Mouse (Mus musculus): ENCODE results near the gene Msi1.

DNA sequence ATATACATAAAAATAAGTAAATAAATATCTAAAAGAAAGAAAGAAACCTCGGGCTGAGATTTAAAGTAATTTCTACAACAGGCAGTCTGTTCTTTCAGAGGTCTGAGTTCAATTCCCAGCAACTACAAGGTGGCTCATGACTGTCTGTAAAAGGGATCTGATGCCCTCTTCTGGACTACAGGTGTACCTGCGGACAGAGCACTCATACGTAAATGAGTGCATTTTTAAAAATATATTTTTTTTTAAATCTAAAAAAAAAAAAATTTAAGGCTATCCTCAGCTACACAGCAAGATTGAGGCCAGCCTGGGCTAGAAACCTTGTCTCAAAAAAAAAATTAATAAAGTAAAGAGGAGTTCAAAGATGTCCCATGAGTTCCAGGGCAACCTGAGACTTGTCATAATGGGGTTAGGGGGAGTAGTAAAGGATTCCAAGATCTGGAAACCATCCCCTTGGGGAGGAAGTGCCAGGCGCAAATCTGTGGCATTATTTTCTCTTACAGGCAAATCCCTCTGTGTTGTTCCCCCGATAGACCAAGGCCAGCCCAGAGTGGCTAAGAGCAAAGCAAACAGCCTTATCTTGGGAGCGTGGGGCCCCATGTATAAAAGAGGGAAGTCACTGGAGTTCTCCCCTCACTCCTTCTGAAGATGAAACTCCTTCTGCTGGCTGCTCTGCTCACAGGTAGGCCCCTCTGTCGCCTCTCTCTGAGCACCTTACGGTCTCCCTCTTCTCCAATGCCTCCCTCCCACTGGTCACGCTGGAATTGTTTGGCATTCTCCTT, 36.4 kb downstream of the Msi1 start, which contains the start of gene Pla2g1b:
- TF ChIP-seq ZNF384 (IDR thresholded peaks at IDR 0.05; ENCODE audit: low read depth, low read length) (peak; percentile 51; the same call in 1 of the 2 replicates), HCFC1 (IDR thresholded peaks at IDR 0.05; ENCODE audit: low read depth, low read length) (0 out of 2 replicates have a peak, but pooled peaks have one; percentile 12), CTCF (IDR thresholded peaks at IDR 0.05 in 2 of 3, conservative IDR thresholded peaks at IDR 0.05 in 1 of 3; ENCODE audit: control insufficient read depth in 1 of 3, insufficient read depth in 1 of 3, low read depth in 2 of 3, low read length in 3 of 3, poor library complexity in 1 of 3, severe bottlenecking in 1 of 3) (peak; percentile 42 to 58 (median 50)), E2F4 (IDR thresholded peaks at IDR 0.05; ENCODE audit: borderline replicate concordance, low read depth, low read length) (no peak), MAX (IDR thresholded peaks at IDR 0.05; ENCODE audit: low read length) (no peak)

Data from MEL (cell line).